Mouse (Mus musculus): ENCODE results near the gene Prkag2.

DNA sequence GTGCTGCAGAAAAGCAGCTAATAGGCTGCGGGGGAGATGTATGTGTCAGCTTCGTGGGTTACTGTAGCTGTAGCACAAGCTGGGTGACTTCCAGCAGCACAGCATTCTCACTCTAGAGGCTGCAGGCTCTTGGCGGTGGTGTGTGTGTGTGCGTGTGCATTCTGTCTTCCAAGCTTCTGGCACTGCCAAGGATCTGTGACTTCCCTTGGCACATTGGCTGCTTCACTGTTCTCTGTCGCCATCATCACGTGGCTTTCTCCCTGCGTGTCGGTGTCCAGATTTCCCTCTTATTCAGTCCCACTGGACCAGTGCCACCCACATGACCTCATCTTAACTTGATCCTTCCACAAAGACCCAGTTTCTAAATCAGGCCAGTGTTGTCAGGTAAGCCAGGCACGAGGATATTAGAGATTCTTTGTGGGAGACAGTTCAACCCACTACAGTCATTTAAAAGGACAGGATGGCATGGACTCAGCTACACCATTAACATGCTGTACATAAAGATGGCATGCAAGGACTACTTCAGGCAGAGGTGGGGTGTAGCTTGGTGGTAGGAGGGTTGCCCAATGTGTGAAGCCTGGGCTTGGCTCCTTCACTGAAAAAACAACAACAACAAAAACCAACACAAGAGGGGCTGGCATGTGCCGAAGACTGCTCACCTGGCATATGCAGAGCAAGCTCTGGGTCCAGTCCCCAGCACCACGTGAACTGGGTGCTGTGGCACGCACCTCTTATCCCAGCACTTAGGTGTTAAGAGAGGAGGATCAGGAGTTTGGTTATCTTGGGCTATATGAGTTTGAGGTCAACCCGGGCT lies 239.6 kb downstream of the Prkag2 start:
- TF ChIP-seq CTCF (IDR thresholded peaks at IDR 0.05; ENCODE audit: insufficient read depth, low read length) (no peak), POLR2A (IDR thresholded peaks at IDR 0.05; ENCODE audit: borderline replicate concordance, extremely low read depth, low read depth, low read length) (no peak)
